Mouse (Mus musculus) layer of hippocampus, postnatal 10 days (tissue): ENCODE data around the gene Mymx. TPM values are rescaled to one million over a fixed set of nuclear protein-coding genes. Genes with fewer than 3 reads are reported as not detected.
A peak's percentile ranks its signal among the peaks of the same experiment; 100 is the strongest.
"Not testable (repeated sequence)": the region's sequence is repeated elsewhere in the genome, so short reads cannot be mapped to it uniquely, and the experiment has no call there.

Source experiments
- DNase-seq, 2 experiments: peaks; one replicate each; pipeline ENCODE4 v3.0.0; 2021; ENCODE audit warnings: low spot score in 2 of 2
- long read RNA-seq: library from polyadenylated mRNA; stranded (forward); transcript quantifications from one replicate; pipeline ENCODE4 v2.0.0, GENCODE M21; 2023
- total RNA-seq, 2 experiments: library from RNA; stranded (reverse); gene quantifications; 2 replicates each; pipeline ENCODE4 v1.2.3; 2021

Gene Mymx
- not detected for total RNA-seq
- long read RNA-seq = 0 reads

DNA sequence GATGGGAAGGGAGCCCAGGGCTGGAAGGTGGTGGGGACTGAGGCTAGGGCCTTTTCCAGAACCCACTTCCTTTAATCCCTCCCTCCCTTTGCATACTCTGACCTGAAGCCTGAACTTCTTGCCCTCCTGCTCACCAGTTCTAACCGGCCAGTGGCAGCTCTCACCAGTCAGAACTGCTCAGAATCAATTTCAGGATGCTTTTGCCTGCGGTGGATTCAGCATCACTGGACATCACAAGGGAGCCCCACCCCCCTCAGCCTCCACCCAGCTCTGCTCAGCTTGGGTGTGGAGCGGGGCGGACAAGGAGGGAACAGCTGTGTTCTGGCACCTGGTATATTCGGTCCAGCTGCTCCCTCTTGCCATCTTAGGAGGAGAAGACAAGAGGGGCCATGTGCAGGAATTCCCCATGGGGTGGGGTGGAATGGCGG is at the start of gene Mymx:
TSS of gene Mymx (minus strand) at position 226 of the 428 bp plus-strand sequence.
- DNase-seq = no peak

DNA sequence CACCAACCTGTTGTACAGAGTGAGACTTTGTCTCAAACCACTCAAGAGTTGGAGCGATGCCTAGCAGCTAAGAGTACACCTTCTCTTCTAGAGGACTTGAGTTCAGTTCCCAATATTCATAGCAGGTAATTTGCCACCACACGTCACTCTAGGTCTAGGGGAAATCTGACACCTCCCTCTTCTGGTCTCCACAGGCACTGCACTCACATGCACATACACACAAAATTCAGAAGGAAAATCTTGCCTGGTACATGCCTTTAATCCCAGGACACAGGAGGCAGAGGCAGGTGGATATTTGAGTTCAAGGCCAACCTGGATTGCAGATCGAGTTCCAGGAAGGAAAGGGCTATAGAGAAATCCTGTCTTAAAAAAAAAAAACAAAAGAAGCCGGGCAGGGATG is 42.3 kb upstream of the Mymx start:
- no peak for DNase-seq

- DNase-seq = peak; percentile 82 to 84
These were observed 40.8 kb upstream of the Mymx start for GRCm38 (mm10) chr17:45642701-45643100.

DNA sequence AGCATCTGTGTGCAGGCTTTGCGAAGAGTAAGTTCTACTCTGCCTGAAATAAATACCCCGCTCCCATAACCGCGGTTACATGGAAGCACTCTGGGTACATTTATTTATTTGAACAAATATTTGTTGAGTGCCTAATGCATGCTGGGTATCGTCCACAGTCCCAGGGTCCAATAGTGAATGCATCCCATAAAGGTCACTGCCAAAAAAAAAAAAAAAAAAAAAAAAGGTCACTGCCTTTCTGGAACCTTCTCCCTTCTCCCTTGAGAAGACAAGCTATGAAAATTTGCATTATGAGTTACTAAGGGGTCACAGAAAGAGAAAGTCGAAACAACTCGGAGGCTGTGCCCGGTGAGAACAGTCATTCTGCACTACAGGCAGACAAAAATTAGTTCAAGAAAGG is 40.1 kb upstream of the Mymx start:
- DNase-seq = no peak

GRCm38 (mm10) chr17:45638596-45639295 is 36.8 kb upstream of the Mymx start:
- no peak for DNase-seq

GRCm38 (mm10) chr17:45634033-45634432 is 32.1 kb upstream of the Mymx start:
- DNase-seq = no peak

DNA sequence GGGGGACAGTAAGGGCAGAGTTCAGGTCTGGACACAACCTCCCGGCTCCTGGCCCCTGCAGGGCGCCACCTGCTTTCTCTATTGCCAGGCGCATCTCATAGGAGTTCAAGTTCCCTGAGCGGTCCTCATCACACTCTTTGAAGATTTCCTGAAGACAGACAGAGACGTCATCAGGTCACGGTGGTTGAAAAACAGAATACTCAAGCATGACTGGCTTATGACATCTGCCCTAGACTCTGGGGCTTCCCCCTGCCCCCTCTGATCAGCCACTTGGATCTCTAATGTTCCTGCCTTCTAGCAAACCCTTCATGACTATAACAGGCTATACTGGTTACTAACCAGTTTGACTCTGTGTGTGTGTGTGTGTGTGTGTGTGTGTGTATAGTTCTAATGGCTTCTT is 30.0 kb upstream of the Mymx start:
- no peak for DNase-seq

DNA sequence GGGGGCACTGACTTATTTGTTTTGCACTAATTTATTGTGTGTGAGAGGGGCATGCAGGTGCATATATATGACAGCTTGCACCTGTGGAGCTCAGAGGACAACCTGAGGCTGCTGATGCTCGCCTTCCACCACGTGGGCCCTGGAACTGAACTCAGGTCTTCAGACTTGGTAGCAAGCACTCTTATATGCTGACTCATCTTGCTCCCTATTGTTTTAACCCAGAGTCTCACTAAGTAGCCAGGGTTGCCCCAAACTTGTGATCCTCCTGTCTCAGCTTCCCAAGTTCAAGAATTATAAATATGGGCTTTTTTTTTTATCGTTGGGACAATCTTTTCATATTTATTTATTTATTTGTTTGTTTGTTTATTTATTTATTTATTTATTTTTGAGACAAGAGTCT is 29.1 kb upstream of the Mymx start:
- no peak for DNase-seq

DNA sequence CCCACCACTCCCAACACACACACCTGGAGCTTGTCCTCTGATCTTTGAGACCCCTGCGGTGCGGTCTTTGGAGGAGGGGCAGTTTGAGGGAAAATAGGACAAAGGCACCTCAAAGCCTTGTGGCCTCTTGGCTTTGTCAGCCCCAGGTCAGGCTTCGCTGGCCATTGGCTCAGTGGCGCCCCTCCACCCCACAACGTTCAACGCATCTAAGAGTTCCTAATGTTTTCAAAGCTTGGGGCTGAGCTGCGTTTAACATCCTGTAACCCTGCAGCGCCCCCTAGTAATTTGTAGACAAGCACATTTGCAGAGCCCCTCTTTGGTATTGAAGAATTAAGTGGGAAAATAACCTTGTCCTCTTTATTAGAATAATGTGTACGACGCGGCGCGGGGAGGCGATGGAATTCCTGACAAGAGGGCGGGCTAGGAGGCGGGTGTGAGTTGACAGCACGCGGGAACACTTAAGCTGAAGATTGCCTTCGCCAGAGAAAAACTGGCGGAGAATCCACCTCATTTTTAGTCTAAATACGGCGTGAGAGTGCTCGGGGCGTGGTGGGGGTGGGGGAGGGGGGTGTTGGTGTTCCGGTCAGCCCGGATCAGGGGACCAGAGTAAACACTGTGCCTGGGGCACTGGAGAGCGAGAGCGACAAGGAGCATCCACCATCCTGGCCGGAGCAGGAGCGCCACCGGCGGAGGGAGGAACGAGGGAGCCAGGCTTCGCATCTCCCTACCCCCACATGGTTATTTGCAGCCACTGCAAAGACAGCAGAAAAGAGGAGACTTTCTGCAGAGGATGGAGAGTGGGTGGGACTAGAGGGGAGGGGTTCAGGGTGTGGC is 28.2 kb upstream of the Mymx start:
- DNase-seq = peak; percentile 66 to 76

DNA sequence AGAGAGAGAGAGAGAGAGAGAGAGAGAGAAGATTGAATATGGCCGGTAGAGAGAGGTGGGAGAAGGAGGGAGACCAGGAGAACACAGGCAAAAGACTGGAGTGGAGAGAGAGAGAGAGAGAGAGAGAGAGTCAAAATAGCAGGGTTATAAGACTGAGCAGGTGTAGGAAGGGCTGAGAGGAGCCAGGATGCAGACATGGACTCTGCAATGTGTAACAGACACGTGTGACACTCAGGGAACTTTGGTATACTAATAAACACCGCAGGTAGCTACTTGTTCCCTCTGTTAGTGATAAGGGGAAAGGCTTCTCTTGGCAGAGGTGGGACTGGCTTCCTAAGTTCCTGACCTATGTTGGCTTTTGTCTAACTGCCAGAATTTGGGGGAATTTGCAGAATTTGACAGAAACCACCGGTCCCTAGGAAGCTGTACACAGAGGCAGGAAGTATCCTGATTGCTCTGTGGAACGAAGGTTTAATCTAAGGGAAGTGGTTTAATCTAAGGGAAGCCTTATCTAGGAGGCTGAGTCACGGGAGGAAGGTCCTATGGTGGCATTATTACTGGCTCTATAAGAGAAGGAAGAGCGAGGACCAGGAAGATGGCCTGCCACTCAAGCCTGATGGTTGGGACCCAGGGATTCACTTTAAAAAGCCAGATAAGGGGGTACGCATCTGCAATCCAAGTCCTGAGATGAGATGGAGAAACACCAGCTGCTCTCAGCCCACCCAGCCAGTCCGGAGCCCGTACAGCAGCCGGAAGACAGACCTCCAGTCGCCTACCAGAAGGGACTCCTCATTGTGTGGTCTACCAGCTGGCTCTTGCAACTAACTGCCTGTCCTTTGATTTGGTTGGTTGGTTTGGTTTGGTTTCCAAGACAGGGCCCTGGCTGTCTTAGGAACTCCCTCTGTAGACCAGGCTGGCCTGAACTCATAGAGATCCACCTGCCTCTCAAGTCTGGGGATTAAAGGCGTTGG is 27.3 kb upstream of the Mymx start:
- DNase-seq = no peak

DNA sequence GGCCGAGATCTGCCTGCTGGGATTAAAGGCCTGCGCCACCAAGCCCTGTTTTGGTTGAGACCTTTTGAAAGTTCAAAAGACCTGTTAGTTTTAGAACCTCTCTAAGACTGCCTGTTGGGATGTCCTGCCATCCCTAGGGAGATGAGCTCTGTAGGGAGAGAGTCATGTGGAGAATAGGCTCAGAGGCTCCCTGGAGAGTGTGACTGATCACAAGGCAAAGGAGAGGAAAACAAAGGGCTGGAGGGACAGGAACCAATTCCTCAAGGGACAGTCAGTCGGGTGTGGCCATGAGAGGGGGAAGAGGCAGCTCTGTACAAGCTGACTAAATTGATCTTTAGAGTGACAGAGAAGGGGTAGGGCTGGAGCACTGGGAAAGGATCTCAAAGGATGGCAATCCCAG is 26.3 kb upstream of the Mymx start:
- no peak for DNase-seq

GRCm38 (mm10) chr17:45626577-45627134 is 24.8 kb upstream of the Mymx start:
- peak; percentile 74 to 78 for DNase-seq

DNA sequence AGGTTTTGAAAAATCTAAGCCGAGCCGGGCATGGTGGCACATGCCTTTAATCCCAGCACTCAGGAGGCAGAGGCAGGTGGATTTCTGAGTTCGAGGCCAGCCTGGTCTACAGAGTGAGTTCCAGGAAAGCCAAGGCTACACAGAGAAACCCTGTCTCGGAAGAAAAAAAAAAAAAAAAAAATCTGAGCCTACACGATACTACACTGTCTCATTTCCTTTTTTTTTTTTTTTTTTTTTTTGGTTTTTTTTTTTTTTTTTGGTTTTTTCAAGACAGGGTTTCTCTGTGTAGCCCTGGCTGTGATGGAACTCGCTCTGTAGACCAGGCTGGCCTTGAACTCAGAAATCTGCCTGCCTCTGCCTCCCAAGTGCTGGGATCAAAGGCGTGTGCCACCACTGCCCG is 21.5 kb upstream of the Mymx start:
- not testable (repeated sequence) for DNase-seq

GRCm38 (mm10) chr17:45619386-45620256 is 17.7 kb upstream of the Mymx start:
- no peak for DNase-seq

DNA sequence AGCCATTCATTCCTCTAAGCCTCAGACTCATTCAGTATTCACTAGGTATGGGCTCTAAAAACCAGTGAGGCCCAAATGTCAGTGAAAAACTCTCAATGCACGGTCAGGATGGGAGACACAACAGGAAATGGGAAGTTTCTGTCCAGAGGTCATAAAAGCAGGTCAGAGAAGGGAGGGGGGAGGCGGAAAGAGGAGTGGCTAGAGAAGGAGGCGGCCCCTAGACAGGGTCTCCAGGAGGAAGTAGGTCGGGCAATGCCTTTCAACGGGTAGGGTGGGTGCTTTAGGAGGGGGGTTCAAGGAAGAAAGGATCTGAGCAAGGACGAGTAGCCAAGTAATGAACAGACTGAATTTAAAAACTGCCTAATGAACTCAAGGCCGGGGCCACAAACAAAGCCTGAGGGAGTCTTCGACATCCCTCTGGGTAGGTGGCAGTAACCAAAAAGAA is 17.1 kb upstream of the Mymx start:
- no peak for DNase-seq

DNA sequence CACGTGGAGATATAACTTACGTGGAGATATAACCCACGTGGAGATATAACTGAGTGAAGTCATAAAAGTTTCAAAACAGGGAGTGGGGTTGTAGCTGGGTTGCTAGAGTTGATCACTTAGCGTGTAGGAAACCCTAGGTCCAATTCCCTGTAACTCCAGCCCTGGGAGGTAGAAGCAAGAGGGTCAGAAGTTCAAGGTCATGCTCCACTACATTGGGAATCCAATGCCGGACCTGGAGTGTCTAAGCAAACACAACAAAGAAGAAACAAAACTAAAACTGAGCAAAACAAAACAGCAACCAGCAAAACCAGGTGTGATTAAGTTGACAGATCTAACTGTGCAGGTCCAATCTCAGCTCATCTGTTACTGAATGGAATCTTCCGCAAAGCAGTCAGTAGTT is 15.8 kb upstream of the Mymx start:
- DNase-seq = no peak

GRCm38 (mm10) chr17:45616679-45617078 is 14.8 kb upstream of the Mymx start:
- DNase-seq = no peak

DNA sequence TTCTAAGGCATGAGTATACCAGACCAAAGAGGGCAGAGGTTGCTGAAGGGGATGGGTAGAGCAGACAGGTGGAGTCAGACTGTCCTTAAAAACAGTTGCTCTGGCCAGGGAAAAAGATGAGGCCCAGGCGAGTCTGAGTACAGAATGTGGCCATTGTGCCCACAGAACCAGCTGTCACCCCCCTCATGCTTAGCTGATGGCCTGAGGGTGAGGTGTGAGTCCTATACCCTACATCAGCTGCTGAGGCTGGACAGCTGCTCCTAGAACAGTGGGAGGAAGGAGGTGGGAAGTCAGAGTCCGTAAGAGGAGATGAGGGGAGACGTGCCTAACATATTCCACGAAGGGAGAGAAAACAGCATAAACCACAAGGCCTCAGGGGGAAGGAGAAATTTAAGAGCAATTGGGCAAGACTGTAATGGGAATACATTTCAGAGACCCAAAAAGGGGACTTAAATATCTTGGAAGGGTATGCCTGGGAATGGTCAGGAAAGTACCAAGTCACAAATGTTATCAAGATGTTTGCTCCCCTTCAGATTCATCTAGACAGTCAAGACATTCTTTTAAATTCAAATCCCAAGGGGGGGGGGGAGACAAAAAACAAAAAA is 14.2 kb upstream of the Mymx start:
- no peak for DNase-seq

- DNase-seq = no peak
These were observed 11.0 kb upstream of the Mymx start for GRCm38 (mm10) chr17:45612921-45613320.

- no peak for DNase-seq
These were observed 10.1 kb upstream of the Mymx start for GRCm38 (mm10) chr17:45612008-45612407.
